Mouse (Mus musculus) MEL (cell line): ENCODE results near the gene Plin2. TPM values are rescaled to one million over a fixed set of nuclear protein-coding genes. Genes with fewer than 3 reads are reported as not detected.

Experiments
- DNase-seq: peaks from one replicate; pipeline ENCODE4 v3.0.0; 2011; ENCODE audit warnings: low read depth, low spot score
- H3K27ac ChIP-seq: 2 replicates; pipeline ENCODE4 v1.5.1; 2012; ENCODE audit warnings: low read depth, mild to moderate bottlenecking, control low read depth, low read length, moderate library complexity; ENCODE audit not compliant: control insufficient read depth
- H3K27me3 ChIP-seq, 2 experiments: fragments of 150-350 bp in 1 of 2; sonication (generic) in 1 of 2; 2 replicates each; pipeline ENCODE4 v1.6.1; 2012; ENCODE audit warnings: low read length in 2 of 2, mild to moderate bottlenecking in 2 of 2, improper control_type of control experiment in 1 of 2, moderate library complexity in 1 of 2; ENCODE audit not compliant: insufficient read depth in 2 of 2, control insufficient read depth in 1 of 2
- H3K36me3 ChIP-seq, 2 experiments: 2 replicates each; pipeline ENCODE4 v1.6.1; 2012 to 2014; ENCODE audit warnings: low read length in 2 of 2, improper control_type of control experiment in 1 of 2, inconsistent platforms in 1 of 2, mild to moderate bottlenecking in 1 of 2; ENCODE audit not compliant: insufficient read depth in 2 of 2, control insufficient read depth in 1 of 2
- H3K4me1 ChIP-seq, 2 experiments: fragments of 150-350 bp in 1 of 2; sonication (generic) in 1 of 2; 2 replicates each; pipeline ENCODE4 v1.6.1; 2012; ENCODE audit warnings: low read length in 2 of 2, improper control_type of control experiment in 1 of 2, mild to moderate bottlenecking in 1 of 2; ENCODE audit not compliant: insufficient read depth in 2 of 2, control insufficient read depth in 1 of 2
- H3K4me3 ChIP-seq, 2 experiments: fragments of 150-350 bp in 1 of 2; sonication (generic) in 1 of 2; 2 replicates each; pipeline ENCODE4 v1.5.1; 2012; ENCODE audit warnings: low read depth in 2 of 2, low read length in 2 of 2, mild to moderate bottlenecking in 2 of 2, moderate library complexity in 2 of 2, control low read depth in 1 of 2, improper control_type of control experiment in 1 of 2; ENCODE audit not compliant: control insufficient read depth in 1 of 2, insufficient read depth in 1 of 2
- H3K79me2 ChIP-seq: 2 replicates; pipeline ENCODE4 v1.6.1; 2012; ENCODE audit warnings: mild to moderate bottlenecking, low read length, moderate library complexity; ENCODE audit not compliant: control insufficient read depth, poor library complexity, insufficient read depth
- H3K9ac ChIP-seq: 2 replicates; pipeline ENCODE4 v1.6.1; 2012; ENCODE audit warnings: low read depth, mild to moderate bottlenecking, control low read depth, low read length, moderate library complexity; ENCODE audit not compliant: control insufficient read depth, poor library complexity, severe bottlenecking
- H3K9me3 ChIP-seq: fragments of 150-350 bp; sonication (generic); replicated peaks from 2 replicates; pipeline ENCODE4 v1.6.1; 2012; ENCODE audit warnings: mild to moderate bottlenecking, low read length, improper control_type of control experiment, moderate library complexity; ENCODE audit not compliant: insufficient read depth
- BHLHE40 ChIP-seq: IDR thresholded peaks from 2 replicates; pipeline ENCODE4 v1.6.1; 2012; ENCODE audit warnings: low read depth, mild to moderate bottlenecking, inconsistent platforms, low read length, improper control_type of control experiment, borderline replicate concordance
- CHD1 ChIP-seq: IDR thresholded peaks from 2 replicates; pipeline ENCODE4 v1.6.1; 2012; ENCODE audit warnings: low read depth, mild to moderate bottlenecking, inconsistent platforms, low read length, improper control_type of control experiment
- CHD2 ChIP-seq: IDR thresholded peaks from 2 replicates; pipeline ENCODE4 v1.6.1; 2011; ENCODE audit warnings: low read length, improper control_type of control experiment
- CTCF ChIP-seq, 3 experiments: IDR thresholded peaks in 2 of 3; conservative IDR thresholded peaks in 1 of 3; 2 replicates each; pipeline ENCODE4 v1.5.1; 2011 to 2012; ENCODE audit warnings: low read length in 3 of 3, low read depth in 2 of 3, mild to moderate bottlenecking in 2 of 3, improper control_type of control experiment in 1 of 3, inconsistent platforms in 1 of 3, mixed read lengths in 1 of 3, moderate library complexity in 1 of 3; ENCODE audit not compliant: control insufficient read depth in 1 of 3, insufficient read depth in 1 of 3, poor library complexity in 1 of 3, severe bottlenecking in 1 of 3
- E2F4 ChIP-seq: IDR thresholded peaks from 2 replicates; pipeline ENCODE4 v1.6.1; 2011; ENCODE audit warnings: low read depth, low read length, improper control_type of control experiment, borderline replicate concordance
- ELF1 ChIP-seq: IDR thresholded peaks from 2 replicates; pipeline ENCODE4 v1.6.1; 2014; ENCODE audit warnings: low read depth, mild to moderate bottlenecking, inconsistent platforms, low read length, improper control_type of control experiment, moderate library complexity
- EP300 ChIP-seq, 2 experiments: IDR thresholded peaks; 2 replicates each; pipeline ENCODE4 v1.6.1; 2011; ENCODE audit warnings: improper control_type of control experiment in 2 of 2, low read length in 2 of 2, low read depth in 1 of 2, mild to moderate bottlenecking in 1 of 2
- ETS1 ChIP-seq: IDR thresholded peaks from 2 replicates; pipeline ENCODE4 v1.6.1; 2012; ENCODE audit warnings: low read depth, mild to moderate bottlenecking, inconsistent platforms, low read length, improper control_type of control experiment, moderate library complexity
- GATA1 ChIP-seq: IDR thresholded peaks from 2 replicates; pipeline ENCODE4 v1.6.1; 2011; ENCODE audit warnings: low read depth, low read length, improper control_type of control experiment
- HCFC1 ChIP-seq: IDR thresholded peaks from 2 replicates; pipeline ENCODE4 v1.6.1; 2012; ENCODE audit warnings: low read depth, mild to moderate bottlenecking, inconsistent platforms, low read length, improper control_type of control experiment, moderate library complexity
- JUND ChIP-seq: IDR thresholded peaks from 2 replicates; pipeline ENCODE4 v1.6.1; 2011; ENCODE audit warnings: low read depth, mild to moderate bottlenecking, improper control_type of control experiment, low read length
- KAT2A ChIP-seq: conservative IDR thresholded peaks from 2 replicates; pipeline ENCODE4 v1.6.1; 2012; ENCODE audit warnings: low read depth, low read length, improper control_type of control experiment, inconsistent platforms
- MAFK ChIP-seq: IDR thresholded peaks from 2 replicates; pipeline ENCODE4 v1.6.1; 2011; ENCODE audit warnings: low read depth, mild to moderate bottlenecking, low read length, improper control_type of control experiment, borderline replicate concordance
- MAX ChIP-seq: IDR thresholded peaks from 2 replicates; pipeline ENCODE4 v1.6.1; 2011; ENCODE audit warnings: low read length, improper control_type of control experiment
- MAZ ChIP-seq: IDR thresholded peaks from 2 replicates; pipeline ENCODE4 v1.6.1; 2012; ENCODE audit warnings: low read depth, mild to moderate bottlenecking, inconsistent platforms, low read length, improper control_type of control experiment
- MEF2A ChIP-seq: IDR thresholded peaks from 2 replicates; pipeline ENCODE4 v1.6.1; 2014; ENCODE audit warnings: low read depth, mild to moderate bottlenecking, inconsistent platforms, low read length, improper control_type of control experiment; ENCODE audit not compliant: poor library complexity, insufficient replicate concordance, severe bottlenecking; ENCODE audit errors: extremely low read depth
- MXI1 ChIP-seq: IDR thresholded peaks from 2 replicates; pipeline ENCODE4 v1.6.1; 2011; ENCODE audit warnings: mild to moderate bottlenecking, low read depth, low read length, improper control_type of control experiment
- MYB ChIP-seq: IDR thresholded peaks from 2 replicates; pipeline ENCODE4 v1.6.1; 2011; ENCODE audit warnings: mild to moderate bottlenecking, low read depth, low read length, improper control_type of control experiment
- MYC ChIP-seq: IDR thresholded peaks from 2 replicates; pipeline ENCODE4 v1.6.1; 2011; ENCODE audit warnings: low read depth, mild to moderate bottlenecking, low read length, improper control_type of control experiment, moderate library complexity
- NELFE ChIP-seq: IDR thresholded peaks from 2 replicates; pipeline ENCODE4 v1.6.1; 2011; ENCODE audit warnings: low read depth, low read length, improper control_type of control experiment
- NRF1 ChIP-seq: IDR thresholded peaks from 2 replicates; pipeline ENCODE4 v1.6.1; 2014; ENCODE audit warnings: low read depth, mild to moderate bottlenecking, inconsistent platforms, low read length, improper control_type of control experiment, moderate library complexity; ENCODE audit not compliant: poor library complexity, insufficient read depth, severe bottlenecking
- POLR2A ChIP-seq, 2 experiments: IDR thresholded peaks; 2 replicates each; pipeline ENCODE4 v1.6.1; 2011 to 2012; ENCODE audit warnings: low read length in 2 of 2, mild to moderate bottlenecking in 2 of 2, control low read depth in 1 of 2, improper control_type of control experiment in 1 of 2, low read depth in 1 of 2, moderate library complexity in 1 of 2; ENCODE audit not compliant: control insufficient read depth in 1 of 2, insufficient read depth in 1 of 2, poor library complexity in 1 of 2
- POLR2AphosphoS2 ChIP-seq: IDR thresholded peaks from 2 replicates; pipeline ENCODE4 v1.6.1; 2011; ENCODE audit warnings: low read length, improper control_type of control experiment
- POLR2AphosphoS5 ChIP-seq: IDR thresholded peaks from 2 replicates; pipeline ENCODE4 v1.6.1; 2012; ENCODE audit warnings: low read depth, borderline replicate concordance, mild to moderate bottlenecking, inconsistent platforms, low read length, moderate library complexity, mixed read lengths
- RAD21 ChIP-seq: IDR thresholded peaks from 2 replicates; pipeline ENCODE4 v1.6.1; 2011; ENCODE audit warnings: mild to moderate bottlenecking, low read depth, low read length, improper control_type of control experiment
- RCOR1 ChIP-seq: IDR thresholded peaks from 2 replicates; pipeline ENCODE4 v1.6.1; 2012; ENCODE audit warnings: low read depth, mild to moderate bottlenecking, inconsistent platforms, low read length, improper control_type of control experiment
- SIN3A ChIP-seq: IDR thresholded peaks from 2 replicates; pipeline ENCODE4 v1.6.1; 2012; ENCODE audit warnings: low read length, improper control_type of control experiment, inconsistent platforms
- SMC3 ChIP-seq: IDR thresholded peaks from 2 replicates; pipeline ENCODE4 v1.6.1; 2011; ENCODE audit warnings: low read depth, low read length, improper control_type of control experiment
- TAL1 ChIP-seq: IDR thresholded peaks from 2 replicates; pipeline ENCODE4 v1.6.1; 2012; ENCODE audit warnings: mild to moderate bottlenecking, inconsistent platforms, low read length, moderate library complexity, mixed read lengths
- TBP ChIP-seq: IDR thresholded peaks from 2 replicates; pipeline ENCODE4 v1.8.0; 2011; ENCODE audit warnings: low read depth, low read length, improper control_type of control experiment
- TCF12 ChIP-seq: IDR thresholded peaks from 2 replicates; pipeline ENCODE4 v1.6.1; 2014; ENCODE audit warnings: low read depth, mild to moderate bottlenecking, inconsistent platforms, low read length, improper control_type of control experiment, moderate library complexity
- UBTF ChIP-seq: IDR thresholded peaks from 2 replicates; pipeline ENCODE4 v1.6.1; 2012; ENCODE audit warnings: low read depth, mild to moderate bottlenecking, inconsistent platforms, low read length, improper control_type of control experiment, moderate library complexity, borderline replicate concordance; ENCODE audit not compliant: insufficient read depth
- USF1 ChIP-seq: IDR thresholded peaks from 2 replicates; pipeline ENCODE4 v1.6.1; 2014; ENCODE audit warnings: low read depth, mild to moderate bottlenecking, inconsistent platforms, low read length, improper control_type of control experiment, moderate library complexity
- USF2 ChIP-seq, 2 experiments: IDR thresholded peaks; 2 replicates each; pipeline ENCODE4 v1.6.1; 2011 to 2012; ENCODE audit warnings: improper control_type of control experiment in 2 of 2, low read length in 2 of 2, borderline replicate concordance in 1 of 2, inconsistent platforms in 1 of 2, low read depth in 1 of 2, mild to moderate bottlenecking in 1 of 2; ENCODE audit not compliant: insufficient read depth in 1 of 2
- ZKSCAN1 ChIP-seq: IDR thresholded peaks from 2 replicates; pipeline ENCODE4 v1.6.1; 2012; ENCODE audit warnings: low read depth, mild to moderate bottlenecking, inconsistent platforms, low read length, improper control_type of control experiment, moderate library complexity
- ZMIZ1 ChIP-seq: IDR thresholded peaks from 2 replicates; pipeline ENCODE4 v1.6.1; 2012; ENCODE audit warnings: low read depth, mild to moderate bottlenecking, inconsistent platforms, low read length, improper control_type of control experiment, moderate library complexity
- ZNF384 ChIP-seq: IDR thresholded peaks from 2 replicates; pipeline ENCODE4 v1.6.1; 2012; ENCODE audit warnings: low read depth, mild to moderate bottlenecking, inconsistent platforms, low read length, improper control_type of control experiment
- polyA plus RNA-seq, 2 experiments: library from polyadenylated mRNA; stranded (reverse) in 1 of 2; unstranded in 1 of 2; fragments of >175 nt in 1 of 2; fragments of >200 nt in 1 of 2; gene quantifications; 2 replicates each; pipeline versions ENCODE4 v1.2.1 to v1.2.4; 2012; ENCODE audit warnings: low replicate concordance in 2 of 2, low read depth in 1 of 2; ENCODE audit not compliant: insufficient read length in 2 of 2, insufficient read depth in 1 of 2, missing spikeins in 1 of 2
- total RNA-seq: library from RNA; depleted of rRNA; stranded (reverse); fragments of 300-350 nt; gene quantifications from 2 replicates; pipeline ENCODE4 v1.2.3, GENCODE M21; 2012

Gene Plin2
- total and polyA plus RNA-seq, 3 experiments, result 75.9 to 92.2 TPM; not detected in 1

DNA sequence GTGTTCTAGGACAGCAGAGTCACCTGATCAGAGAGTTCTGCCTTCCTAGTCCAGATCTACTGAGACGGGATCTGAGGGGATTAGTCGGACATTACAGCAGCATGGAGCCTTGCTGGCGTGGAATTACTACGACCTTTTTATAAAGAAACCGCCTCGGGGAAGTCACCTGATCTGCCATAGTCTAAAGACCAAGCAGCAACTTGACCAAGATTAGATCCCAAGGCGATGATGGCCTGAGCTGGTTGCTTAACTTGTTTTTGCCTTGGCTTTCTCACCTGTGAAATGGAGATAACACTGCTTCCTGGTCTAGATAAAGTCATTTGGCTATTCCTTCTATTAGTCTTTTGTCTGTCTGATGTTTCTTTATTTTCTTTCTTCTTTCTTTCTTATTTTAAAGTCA, 2.6 kb upstream of the Plin2 start:
- H3K9me3 ChIP-seq, result no peaks in the 10 kb centered on the region
- H3K27me3 ChIP-seq, result no peaks in the 10 kb centered on the region
- peaks cover 44 to 57% of the 10 kb centered on the region in 2 experiments for H3K4me1 ChIP-seq
- H3K9ac ChIP-seq, result peak overlapping the region; percentile 64
- peaks cover 2 to 51% of the 10 kb centered on the region in 2 experiments; a peak in 3 of 4 replicates for H3K36me3 ChIP-seq
- peak; percentile 46 for DNase-seq
- H3K27ac ChIP-seq, result peak overlapping the region; percentile 77
- H3K4me3 ChIP-seq, result peak overlapping the region; percentile 24 to 34; a peak in 3 of 4 replicates
- H3K79me2 ChIP-seq, result peaks cover 12% of the 10 kb centered on the region
- TF ChIP-seq ZKSCAN1 (no peak), RAD21 (no peak), MAX (0 out of 2 replicates have a peak, but pooled peaks have one; percentile 24), HCFC1 (0 out of 2 replicates have a peak, but pooled peaks have one; percentile 42), SIN3A (peak; percentile 44), MAFK (no peak), TAL1 (peak; percentile 37; the same call in 1 of the 2 replicates), MYB (no peak), ZMIZ1 (no peak), POLR2AphosphoS5 (no peak), KAT2A (0 out of 2 replicates have a peak, but pooled peaks have one; percentile 19), EP300 (IDR thresholded peaks at IDR 0.05; ENCODE audit: low read depth in 1 of 2, low read length in 2 of 2) (peak; percentile 83 to 84), GATA1 (peak; percentile 87), TBP (no peak), TCF12 (peak; percentile 88), UBTF (no peak), ETS1 (peak; percentile 85), CTCF (IDR thresholded peaks at IDR 0.05 in 2 of 3, conservative IDR thresholded peaks at IDR 0.05 in 1 of 3; ENCODE audit: control insufficient read depth in 1 of 3, insufficient read depth in 1 of 3, low read depth in 2 of 3, low read length in 3 of 3, poor library complexity in 1 of 3, severe bottlenecking in 1 of 3) (no peak), ELF1 (peak; percentile 62), JUND (no peak), MYC (no peak), POLR2AphosphoS2 (no peak), ZNF384 (no peak), NELFE (0 out of 2 replicates have a peak, but pooled peaks have one; percentile 19), CHD1 (no peak), RCOR1 (peak; percentile 68; the same call in 1 of the 2 replicates), MXI1 (no peak; the same call in 1 of the 2 replicates), CHD2 (no peak), NRF1 (no peak), USF1 (peak; percentile 81), E2F4 (no peak), BHLHE40 (peak; percentile 60; the same call in 1 of the 2 replicates), USF2 (IDR thresholded peaks at IDR 0.05; ENCODE audit: borderline replicate concordance in 1 of 2, insufficient read depth in 1 of 2, low read depth in 1 of 2, low read length in 2 of 2) (0 out of 4 replicates have a peak, but pooled peaks of 1 of the 2 experiments have one; percentile 40), POLR2A (IDR thresholded peaks at IDR 0.05; ENCODE audit: control insufficient read depth in 1 of 2, insufficient read depth in 1 of 2, low read depth in 1 of 2, low read length in 2 of 2, poor library complexity in 1 of 2) (no peak), MEF2A (no peak; the same call in 1 of the 2 replicates), SMC3 (0 out of 2 replicates have a peak, but pooled peaks have one; percentile 5), MAZ (no peak)
